Mouse (Mus musculus): ENCODE data around the gene Ube2l3. TPM values are rescaled to one million over a fixed set of nuclear protein-coding genes. Genes with fewer than 3 reads are reported as not detected.

The Ube2l3 gene
- polyA plus RNA-seq, 1 experiment from 2014 or later, result 276 TPM

DNA sequence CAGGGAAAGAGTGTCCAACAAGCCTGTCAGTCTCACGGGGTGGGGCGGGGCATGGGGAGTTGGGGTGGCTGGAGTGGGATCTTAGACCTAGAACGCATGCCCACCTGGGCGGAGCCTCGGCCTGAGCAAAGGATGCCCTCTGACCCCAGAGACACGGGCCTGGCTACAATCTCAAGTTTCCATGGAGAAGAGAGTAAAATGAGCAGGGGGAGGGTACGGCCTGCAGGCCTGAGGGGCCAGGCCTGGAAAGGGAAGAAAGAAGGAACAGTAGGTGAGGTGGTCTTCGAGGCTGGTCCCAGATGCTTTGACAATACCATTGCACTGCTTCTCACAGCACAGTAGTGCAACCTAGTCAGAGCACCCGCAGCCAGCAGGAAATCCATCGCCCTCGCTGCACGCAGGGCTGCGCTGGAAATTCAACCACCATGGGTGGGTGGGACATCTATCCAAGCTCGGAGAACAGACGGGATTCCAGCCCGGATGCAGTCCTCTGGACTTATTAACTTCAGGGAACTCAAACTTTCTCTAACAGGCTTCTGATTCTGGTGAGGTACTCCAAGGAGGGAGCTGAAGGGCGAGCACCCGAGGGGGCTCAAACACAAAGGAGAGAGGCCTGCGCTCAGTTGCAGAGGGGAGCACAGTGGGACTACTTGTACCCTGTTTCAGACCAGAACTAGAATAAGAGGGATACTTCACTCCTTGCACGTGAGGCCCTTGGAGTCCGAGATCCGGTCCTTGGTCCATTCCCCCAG, 78.2 kb downstream of the Ube2l3 start:
- H3K4me3 ChIP-seq (ENCODE audit: control insufficient read depth in 1 of 2, insufficient read depth in 1 of 2, low read depth in 1 of 2, low read length in 2 of 2), result peak overlapping the region; percentile 51 to 60
- H3K4me1 ChIP-seq (ENCODE audit: control insufficient read depth in 2 of 2, insufficient read depth in 2 of 2, low read length in 2 of 2), result peaks cover 10 to 16% of the 10 kb centered on the region in 2 experiments
- H3K36me3 ChIP-seq (ENCODE audit: control insufficient read depth, insufficient read depth, low read length), result peaks cover 32% of the 10 kb centered on the region
- peak overlapping the region; percentile 72 for H3K9ac ChIP-seq (ENCODE audit: low read length)
- peak; percentile 19 for ATAC-seq (ENCODE audit: insufficient number of reproducible peaks, insufficient read depth, low FRiP score, low read depth)
- WGBS, result 5% methylated on average over 22 of the region's 22 CpGs
- peak overlapping the region; percentile 83 for H3K4me2 ChIP-seq (ENCODE audit: low read length)
- H3K27me3 ChIP-seq (ENCODE audit: control insufficient read depth, insufficient read depth, low read length), result no peaks in the 10 kb centered on the region
- peak overlapping the region; percentile 19 to 46; a peak in 3 of 4 replicates for H3K27ac ChIP-seq (replicated peaks in 1 of 2; ENCODE audit: control insufficient read depth in 1 of 2, insufficient read depth in 1 of 2, low read depth in 2 of 2, low read length in 2 of 2)
- H3K9me3 ChIP-seq (ENCODE audit: control insufficient read depth, low read length), result no peaks in the 10 kb centered on the region

DNA sequence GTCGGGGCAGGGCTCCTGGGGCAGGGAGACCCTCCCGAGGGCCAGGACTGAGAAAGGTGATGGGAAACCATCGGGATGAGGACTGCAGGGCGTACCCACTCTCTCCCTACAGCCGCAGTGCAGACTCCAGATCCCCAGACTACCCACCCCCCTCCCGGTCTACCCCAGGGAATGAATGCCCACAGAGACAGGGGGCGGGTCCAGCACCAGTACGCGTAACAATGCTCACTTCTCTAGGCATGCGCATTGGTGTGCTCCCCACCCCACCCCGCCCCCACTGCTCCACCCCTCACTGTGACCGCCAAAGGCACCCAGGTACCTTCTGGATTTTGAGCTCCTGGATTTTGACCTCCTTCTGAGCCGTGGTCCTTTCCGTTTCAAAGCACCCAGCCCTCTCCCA, 80.9 kb downstream of the Ube2l3 start:
- Histone ChIP-seq H3K4me3 (ENCODE audit: control insufficient read depth in 1 of 2, insufficient read depth in 1 of 2, low read depth in 1 of 2, low read length in 2 of 2) (no peak overlapping the region), H3K27me3 (ENCODE audit: control insufficient read depth, insufficient read depth, low read length) (no peaks in the 10 kb centered on the region), H3K9me3 (ENCODE audit: control insufficient read depth, low read length) (no peaks in the 10 kb centered on the region), H3K4me1 (ENCODE audit: control insufficient read depth in 2 of 2, insufficient read depth in 2 of 2, low read length in 2 of 2) (peaks cover 10 to 16% of the 10 kb centered on the region in 2 experiments), H3K9ac (ENCODE audit: low read length) (no peak overlapping the region), H3K36me3 (ENCODE audit: control insufficient read depth, insufficient read depth, low read length) (peaks cover 32% of the 10 kb centered on the region), H3K27ac (replicated peaks in 1 of 2; ENCODE audit: control insufficient read depth in 1 of 2, insufficient read depth in 1 of 2, low read depth in 2 of 2, low read length in 2 of 2) (no peak overlapping the region), H3K4me2 (ENCODE audit: low read length) (no peak overlapping the region)
- WGBS, result 81% methylated on average over 13 of the region's 14 CpGs
- no peak for ATAC-seq (ENCODE audit: insufficient number of reproducible peaks, insufficient read depth, low FRiP score, low read depth)

- peak overlapping the region; percentile 71 to 85 for H3K27ac ChIP-seq (replicated peaks in 1 of 2; ENCODE audit: control insufficient read depth in 1 of 2, insufficient read depth in 1 of 2, low read depth in 2 of 2, low read length in 2 of 2)
- H3K36me3 ChIP-seq (ENCODE audit: control insufficient read depth, insufficient read depth, low read length), result peaks cover 52% of the 10 kb centered on the region
Measured at GRCm38 (mm10) chr16:17117309-17117799, 85.1 kb downstream of the Ube2l3 start.

GRCm38 (mm10) chr16:17110771-17111743, 91.4 kb downstream of the Ube2l3 start, which contains the start of gene Ppil2:
Ppil2 (minus strand) TSS chr16:17111257.
- Histone ChIP-seq H3K27me3 (ENCODE audit: control insufficient read depth, insufficient read depth, low read length) (no peaks in the 10 kb centered on the region), H3K9ac (ENCODE audit: low read length) (peak within 1 kb of the TSS; percentile 80), H3K36me3 (ENCODE audit: control insufficient read depth, insufficient read depth, low read length) (peaks cover 51% of the 10 kb centered on the region), H3K4me2 (ENCODE audit: low read length) (peak within 1 kb of the TSS; percentile 77), H3K4me3 (ENCODE audit: control insufficient read depth in 1 of 2, insufficient read depth in 1 of 2, low read depth in 1 of 2, low read length in 2 of 2) (peak within 1 kb of the TSS; percentile 78 to 89), H3K9me3 (ENCODE audit: control insufficient read depth, low read length) (no peaks in the 10 kb centered on the region), H3K4me1 (ENCODE audit: control insufficient read depth in 2 of 2, insufficient read depth in 2 of 2, low read length in 2 of 2) (peaks cover 2 to 9% of the 10 kb centered on the region in 2 experiments; a peak in 2 of 4 replicates), H3K27ac (replicated peaks in 1 of 2; ENCODE audit: control insufficient read depth in 1 of 2, insufficient read depth in 1 of 2, low read depth in 2 of 2, low read length in 2 of 2) (peak within 1 kb of the TSS; percentile 42 to 59)
- WGBS, result 9% methylated on average over 38 of the region's 38 CpGs
- ATAC-seq (ENCODE audit: insufficient number of reproducible peaks, insufficient read depth, low FRiP score, low read depth), result peak; percentile 37; the same call in 1 of the 2 replicates

More at GRCm38 (mm10) chr16:17117309-17117799, 85.1 kb downstream of the Ube2l3 start:
- 69% methylated on average over 5 of the region's 5 CpGs for WGBS
- Histone ChIP-seq H3K4me1 (ENCODE audit: control insufficient read depth in 2 of 2, insufficient read depth in 2 of 2, low read length in 2 of 2) (no peaks in the 10 kb centered on the region), H3K4me2 (ENCODE audit: low read length) (no peak overlapping the region), H3K9ac (ENCODE audit: low read length) (no peak overlapping the region), H3K27me3 (ENCODE audit: control insufficient read depth, insufficient read depth, low read length) (no peaks in the 10 kb centered on the region), H3K4me3 (ENCODE audit: control insufficient read depth in 1 of 2, insufficient read depth in 1 of 2, low read depth in 1 of 2, low read length in 2 of 2) (no peak overlapping the region), H3K9me3 (ENCODE audit: control insufficient read depth, low read length) (no peaks in the 10 kb centered on the region)
- 0 out of 2 replicates have a peak, but pooled peaks have one; percentile 49 for ATAC-seq (ENCODE audit: insufficient number of reproducible peaks, insufficient read depth, low FRiP score, low read depth)

GRCm38 (mm10) chr16:17104600-17104999, 97.8 kb downstream of the Ube2l3 start:
- no peak for ATAC-seq (ENCODE audit: insufficient number of reproducible peaks, insufficient read depth, low FRiP score, low read depth)
- WGBS, result 75% methylated on average over 4 of the region's 4 CpGs
- no peak overlapping the region for H3K9ac ChIP-seq (ENCODE audit: low read length)

GRCm38 (mm10) chr16:17102630-17103220, 99.7 kb downstream of the Ube2l3 start:
- no peak for ATAC-seq (ENCODE audit: insufficient number of reproducible peaks, insufficient read depth, low FRiP score, low read depth)
- 72% methylated on average over 7 of the region's 7 CpGs for WGBS

More at GRCm38 (mm10) chr16:17104600-17104999, 97.8 kb downstream of the Ube2l3 start:
- Histone ChIP-seq H3K9me3 (ENCODE audit: control insufficient read depth, low read length) (no peaks in the 10 kb centered on the region), H3K4me1 (ENCODE audit: control insufficient read depth in 2 of 2, insufficient read depth in 2 of 2, low read length in 2 of 2) (peaks cover 0 to 2% of the 10 kb centered on the region in 2 experiments; a peak in 2 of 4 replicates), H3K36me3 (ENCODE audit: control insufficient read depth, insufficient read depth, low read length) (peaks cover 86% of the 10 kb centered on the region), H3K4me2 (ENCODE audit: low read length) (no peak overlapping the region), H3K4me3 (ENCODE audit: control insufficient read depth in 1 of 2, insufficient read depth in 1 of 2, low read depth in 1 of 2, low read length in 2 of 2) (no peak overlapping the region), H3K27me3 (ENCODE audit: control insufficient read depth, insufficient read depth, low read length) (no peaks in the 10 kb centered on the region), H3K27ac (replicated peaks in 1 of 2; ENCODE audit: control insufficient read depth in 1 of 2, insufficient read depth in 1 of 2, low read depth in 2 of 2, low read length in 2 of 2) (no peak overlapping the region)

More at GRCm38 (mm10) chr16:17102630-17103220, 99.7 kb downstream of the Ube2l3 start:
- Histone ChIP-seq H3K9me3 (ENCODE audit: control insufficient read depth, low read length) (no peaks in the 10 kb centered on the region), H3K4me2 (ENCODE audit: low read length) (no peak overlapping the region), H3K4me1 (ENCODE audit: control insufficient read depth in 2 of 2, insufficient read depth in 2 of 2, low read length in 2 of 2) (no peaks in the 10 kb centered on the region), H3K9ac (ENCODE audit: low read length) (no peak overlapping the region), H3K27ac (replicated peaks in 1 of 2; ENCODE audit: control insufficient read depth in 1 of 2, insufficient read depth in 1 of 2, low read depth in 2 of 2, low read length in 2 of 2) (no peak overlapping the region), H3K36me3 (ENCODE audit: control insufficient read depth, insufficient read depth, low read length) (peaks cover 92% of the 10 kb centered on the region), H3K4me3 (ENCODE audit: control insufficient read depth in 1 of 2, insufficient read depth in 1 of 2, low read depth in 1 of 2, low read length in 2 of 2) (no peak overlapping the region), H3K27me3 (ENCODE audit: control insufficient read depth, insufficient read depth, low read length) (no peaks in the 10 kb centered on the region)

Measured in heart, embryonic 14.5 days (tissue).